ENCODE assay signal across 14 mouse cellular contexts in genomic region chr10:60936659-60937516, GRCm38 (mm10).
DNase-seq lines count a peak whose midpoint lies in the region; ATAC-seq lines count a peak whose summit lies in the region.
"Had no signal": no experiment of that assay in that cellular context is flagged by ENCODE, and none has a peak within 500 bp of the region (broad histone marks: within the 10 kb centered on the region; RNA-seq: fewer than 3 reads in every experiment).

No protein-coding gene starts in this region.

- ATAC-seq in hindbrain, embryonic 16.5 days, result peak; percentile 46
- ATAC-seq: inflammation-experienced regulatory T-cells, adult 6 months had no signal

- no peak overlapping the region for H3K4me3 ChIP-seq in hindbrain, embryonic 16.5 days (ENCODE audit: low read length)
- H3K4me3 ChIP-seq: embryonic facial prominence, embryonic 13.5 days had no signal

- no peak overlapping the region; the same call in 1 of the 2 replicates for H3K27ac ChIP-seq in hindbrain, embryonic 16.5 days (ENCODE audit: low read depth, low read length)
- H3K27ac ChIP-seq: embryonic facial prominence, embryonic 13.5 days had no signal

- no peaks in the 10 kb centered on the region for H3K9me3 ChIP-seq in hindbrain, embryonic 16.5 days (ENCODE audit: control insufficient read depth, low read length)
- H3K9me3 ChIP-seq: embryonic facial prominence, embryonic 13.5 days had no signal

- no peak overlapping the region for H3K4me2 ChIP-seq in hindbrain, embryonic 16.5 days (ENCODE audit: low read length)
- H3K4me2 ChIP-seq: embryonic facial prominence, embryonic 13.5 days had no signal

- H3K36me3 ChIP-seq in hindbrain, embryonic 16.5 days (ENCODE audit: control insufficient read depth, insufficient read depth, low read length), result no peaks in the 10 kb centered on the region
- H3K36me3 ChIP-seq: embryonic facial prominence, embryonic 13.5 days had no signal

- H3K4me1 ChIP-seq in hindbrain, embryonic 16.5 days (ENCODE audit: control insufficient read depth, insufficient read depth, low read depth, low read length), result peaks cover 14% of the 10 kb centered on the region; the same call in 1 of the 2 replicates

- 17% methylated on average over 13 of the region's 13 CpGs for WGBS in hindbrain, embryonic 16.5 days

- DNase-seq in embryo, embryonic 11 days, result peak; percentile 38
- DNase-seq in embryo, embryonic 9.5 days (ENCODE audit: extremely low spot score), result no peak
- DNase-seq in lung, postnatal 4 days, result peak; percentile 35 to 71
- no peak for DNase-seq in lung, adult 18-20 months
- peak; percentile 74 for DNase-seq in retina, embryonic 14.5 days (ENCODE audit: low spot score)
- DNase-seq in frontal cortex, postnatal 36 days (ENCODE audit: low spot score in 2 of 2), result no peak
- DNase-seq in yolk sac, embryonic 10.5 days (ENCODE audit: low spot score), result no peak
- DNase-seq: adrenal gland, postnatal 25 days; cerebellum, adult 11 months; kidney, postnatal 25 days; thymus, adult 18-20 months had no signal

- H3K9ac ChIP-seq in hindbrain, embryonic 16.5 days (ENCODE audit: low read depth, low read length), result no peak overlapping the region
- H3K9ac ChIP-seq: embryonic facial prominence, embryonic 13.5 days had no signal

- no peaks in the 10 kb centered on the region for H3K27me3 ChIP-seq in hindbrain, embryonic 16.5 days (replicated peaks; ENCODE audit: control insufficient read depth, insufficient read depth, low read length)

Comparison
In these comparisons a context has a peak if more than half of its experiments do, and no peak if none do; other contexts are left out.
1. DNase-seq: peak in embryo, embryonic 11 days (single experiment), lung, postnatal 4 days (2 of 2) and retina, embryonic 14.5 days (single experiment); none in embryo, embryonic 9.5 days (single experiment), lung, adult 18-20 months (0 of 2), frontal cortex, postnatal 36 days (0 of 2) and yolk sac, embryonic 10.5 days (single experiment).